Mouse (Mus musculus): ENCODE data around the gene Iapp. TPM values are rescaled to one million over a fixed set of nuclear protein-coding genes. Genes with fewer than 3 reads are reported as not detected.
"Not testable (repeated sequence)": the region's sequence is repeated elsewhere in the genome, so short reads cannot be mapped to it uniquely, and the experiment has no call there.

The Iapp gene
- polyA plus RNA-seq (2012; fragmentation: generic; extraction: Trizol): not detected
- long read RNA-seq, experiment 1: 0 reads
- long read RNA-seq, experiment 2: 0 reads

- no peak within 1 kb of the TSS for H3ac ChIP-seq (ENCODE audit: control insufficient read depth, insufficient read length, low read depth)
- no peaks in the 10 kb centered on the region for H3K27me3 ChIP-seq (ENCODE audit: control insufficient read depth, insufficient read depth, insufficient read length)
- no peaks in the 10 kb centered on the region for H3K79me3 ChIP-seq (ENCODE audit: low read depth)
- H3K4me3 ChIP-seq (ENCODE audit: insufficient read depth, poor library complexity, severe bottlenecking): no peak within 1 kb of the TSS
- H3K36me3 ChIP-seq (ENCODE audit: control insufficient read depth, insufficient read depth): no peaks in the 10 kb centered on the region
- no peaks in the 10 kb centered on the region for H3K79me2 ChIP-seq (ENCODE audit: control insufficient read depth, insufficient read depth)
- TF ChIP-seq MAX (IDR thresholded peaks at IDR 0.05) (no peak), FOSL1 (IDR thresholded peaks at IDR 0.05; ENCODE audit: insufficient read depth, low read length, poor library complexity, severe bottlenecking) (no peak), CTCF (IDR thresholded peaks at IDR 0.05; ENCODE audit: control insufficient read depth, insufficient read depth, insufficient read length) (no peak), CEBPB (IDR thresholded peaks at IDR 0.05; ENCODE audit: low read depth) (no peak), USF1 (IDR thresholded peaks at IDR 0.05; ENCODE audit: low read depth) (no peak), MYOD1 (IDR thresholded peaks at IDR 0.05; ENCODE audit: control insufficient read depth, insufficient read length, low read depth) (no peak), MYOG (IDR thresholded peaks at IDR 0.05; ENCODE audit: control insufficient read depth, extremely low read depth, insufficient read length) (no peak)
Measured at GRCm38 (mm10) chr6:142298098-142298497, at the start of gene Iapp. Gene Iapp, plus strand, starts transcription at chr6:142298423.

- not testable (repeated sequence) for H3K36me3 ChIP-seq (ENCODE audit: control insufficient read depth, insufficient read depth); H3K79me3 ChIP-seq (ENCODE audit: low read depth); H3K4me3 ChIP-seq (ENCODE audit: insufficient read depth, poor library complexity, severe bottlenecking); H3K79me2 ChIP-seq (ENCODE audit: control insufficient read depth, insufficient read depth); H3ac ChIP-seq (ENCODE audit: control insufficient read depth, insufficient read length, low read depth); H3K27me3 ChIP-seq (ENCODE audit: control insufficient read depth, insufficient read depth, insufficient read length)
Measured at GRCm38 (mm10) chr6:142250738-142251307, 47.4 kb upstream of the Iapp start.

- no peak overlapping the region for H3ac ChIP-seq (ENCODE audit: control insufficient read depth, insufficient read length, low read depth)
- H3K79me2 ChIP-seq (ENCODE audit: control insufficient read depth, insufficient read depth): no peaks in the 10 kb centered on the region
- TF ChIP-seq CTCF (IDR thresholded peaks at IDR 0.05; ENCODE audit: control insufficient read depth, insufficient read depth, insufficient read length): no peak
- no peak for TF ChIP-seq FOSL1 (IDR thresholded peaks at IDR 0.05; ENCODE audit: insufficient read depth, low read length, poor library complexity, severe bottlenecking)
- TF ChIP-seq MYOD1 (IDR thresholded peaks at IDR 0.05; ENCODE audit: control insufficient read depth, insufficient read length, low read depth): no peak
- TF ChIP-seq MYOG (IDR thresholded peaks at IDR 0.05; ENCODE audit: control insufficient read depth, extremely low read depth, insufficient read length): no peak
- no peak for TF ChIP-seq USF1 (IDR thresholded peaks at IDR 0.05; ENCODE audit: low read depth)
- TF ChIP-seq CEBPB (IDR thresholded peaks at IDR 0.05; ENCODE audit: low read depth): no peak
- no peak for TF ChIP-seq MAX (IDR thresholded peaks at IDR 0.05)
- H3K27me3 ChIP-seq (ENCODE audit: control insufficient read depth, insufficient read depth, insufficient read length): no peaks in the 10 kb centered on the region
- H3K79me3 ChIP-seq (ENCODE audit: low read depth): no peaks in the 10 kb centered on the region
- H3K4me3 ChIP-seq (ENCODE audit: insufficient read depth, poor library complexity, severe bottlenecking): no peak overlapping the region
- no peaks in the 10 kb centered on the region for H3K36me3 ChIP-seq (ENCODE audit: control insufficient read depth, insufficient read depth)
Measured at GRCm38 (mm10) chr6:142275721-142276442, 22.3 kb upstream of the Iapp start.

DNA sequence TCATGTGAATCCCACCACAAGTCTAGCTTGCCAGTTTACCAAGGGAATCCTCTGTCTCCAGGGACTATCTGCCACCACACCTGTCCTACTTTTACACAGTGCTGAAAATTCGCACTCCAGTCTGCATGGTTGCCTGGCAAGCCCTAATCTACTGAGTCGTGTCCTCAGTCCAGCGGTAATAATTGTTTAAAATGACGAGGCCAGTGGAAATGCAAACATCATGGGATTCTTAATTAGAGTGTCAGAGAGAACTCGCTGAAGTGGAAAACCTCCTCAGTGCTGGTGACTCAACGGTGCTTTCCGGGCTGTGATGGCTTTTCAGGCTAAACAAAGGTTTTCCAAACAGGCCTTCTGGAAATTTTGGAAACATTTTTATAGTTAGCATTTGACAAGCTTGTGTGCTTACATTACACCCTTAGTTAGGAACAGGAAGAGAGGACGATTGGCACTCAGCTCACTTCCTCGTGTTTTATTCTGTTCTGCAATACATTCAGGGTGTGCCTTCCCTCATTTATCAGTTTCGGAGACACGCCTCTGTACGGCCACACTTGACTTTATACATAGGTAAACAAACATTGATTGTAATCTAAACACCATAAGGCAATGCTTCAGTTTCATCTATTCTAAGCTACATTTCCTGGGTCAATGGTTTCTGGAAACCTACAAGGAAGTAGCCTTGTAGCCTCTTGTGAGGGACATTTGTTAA lies 8.7 kb upstream of the Iapp start:
- Histone ChIP-seq H3ac (ENCODE audit: control insufficient read depth, insufficient read length, low read depth) (no peak overlapping the region), H3K27me3 (ENCODE audit: control insufficient read depth, insufficient read depth, insufficient read length) (no peaks in the 10 kb centered on the region), H3K36me3 (ENCODE audit: control insufficient read depth, insufficient read depth) (no peaks in the 10 kb centered on the region), H3K79me3 (ENCODE audit: low read depth) (no peaks in the 10 kb centered on the region), H3K4me3 (ENCODE audit: insufficient read depth, poor library complexity, severe bottlenecking) (no peak overlapping the region), H3K79me2 (ENCODE audit: control insufficient read depth, insufficient read depth) (no peaks in the 10 kb centered on the region)
- TF ChIP-seq MYOG (IDR thresholded peaks at IDR 0.05; ENCODE audit: control insufficient read depth, extremely low read depth, insufficient read length): no peak
- no peak for TF ChIP-seq MAX (IDR thresholded peaks at IDR 0.05)
- no peak for TF ChIP-seq MYOD1 (IDR thresholded peaks at IDR 0.05; ENCODE audit: control insufficient read depth, insufficient read length, low read depth)

DNA sequence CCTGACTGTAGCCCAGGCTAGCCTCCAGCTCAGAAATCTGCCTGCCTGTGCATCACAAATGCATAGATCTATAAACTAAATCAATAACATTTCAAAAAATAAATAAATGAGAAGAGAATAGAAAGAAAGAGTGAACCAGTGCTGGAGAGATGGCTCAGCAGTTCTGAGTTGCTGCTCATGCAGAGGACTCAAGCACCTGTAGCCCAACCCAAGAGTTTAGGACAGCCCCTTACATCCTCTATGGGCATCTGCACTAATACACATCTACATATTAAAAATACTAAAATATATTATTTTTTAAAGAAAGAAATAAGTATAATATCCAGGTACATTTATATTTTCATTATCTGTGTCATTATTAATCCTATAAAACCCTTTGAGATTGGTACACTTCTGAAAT lies 6.9 kb downstream of the Iapp start:
- no peak for TF ChIP-seq USF1 (IDR thresholded peaks at IDR 0.05; ENCODE audit: low read depth)
- no peak for TF ChIP-seq MYOD1 (IDR thresholded peaks at IDR 0.05; ENCODE audit: control insufficient read depth, insufficient read length, low read depth)
- no peak for TF ChIP-seq FOSL1 (IDR thresholded peaks at IDR 0.05; ENCODE audit: insufficient read depth, low read length, poor library complexity, severe bottlenecking)
- TF ChIP-seq MYOG (IDR thresholded peaks at IDR 0.05; ENCODE audit: control insufficient read depth, extremely low read depth, insufficient read length): no peak
- no peak for TF ChIP-seq CTCF (IDR thresholded peaks at IDR 0.05; ENCODE audit: control insufficient read depth, insufficient read depth, insufficient read length)
- TF ChIP-seq MAX (IDR thresholded peaks at IDR 0.05): no peak
- no peak for TF ChIP-seq CEBPB (IDR thresholded peaks at IDR 0.05; ENCODE audit: low read depth)
- H3K36me3 ChIP-seq (ENCODE audit: control insufficient read depth, insufficient read depth): no peaks in the 10 kb centered on the region
- no peak overlapping the region for H3ac ChIP-seq (ENCODE audit: control insufficient read depth, insufficient read length, low read depth)
- no peak overlapping the region for H3K4me3 ChIP-seq (ENCODE audit: insufficient read depth, poor library complexity, severe bottlenecking)
- no peaks in the 10 kb centered on the region for H3K79me2 ChIP-seq (ENCODE audit: control insufficient read depth, insufficient read depth)
- H3K79me3 ChIP-seq (ENCODE audit: low read depth): no peaks in the 10 kb centered on the region
- H3K27me3 ChIP-seq (ENCODE audit: control insufficient read depth, insufficient read depth, insufficient read length): no peaks in the 10 kb centered on the region

Data from C2C12 (cell line).